Mouse (Mus musculus): ENCODE measurements around the gene Tmem164. TPM values are rescaled to one million over a fixed set of nuclear protein-coding genes. Genes with fewer than 3 reads are reported as not detected.

Tmem164 gene
- polyA plus RNA-seq, 1 experiment from 2014 or later, result 29.9 TPM

GRCm38 (mm10) chrX:142833164-142833796, 152.1 kb downstream of the Tmem164 start:
- DNase-seq (ENCODE audit: low spot score), result no peak
- Histone ChIP-seq H3K9me3 (ENCODE audit: control insufficient read depth, low read length) (no peaks in the 10 kb centered on the region), H3K27ac (replicated peaks) (no peak overlapping the region), H3K4me2 (replicated peaks; ENCODE audit: low read depth) (no peak overlapping the region), H3K9ac (ENCODE audit: low read length) (no peak overlapping the region), H3K27me3 (ENCODE audit: control insufficient read depth, insufficient read depth, low read length) (no peaks in the 10 kb centered on the region), H3K4me3 (ENCODE audit: low read depth, low read length) (no peak overlapping the region), H3K4me1 (replicated peaks; ENCODE audit: control insufficient read depth, insufficient read depth) (no peaks in the 10 kb centered on the region), H3K36me3 (ENCODE audit: control insufficient read depth, insufficient read depth, low read length) (no peaks in the 10 kb centered on the region)
- WGBS, result 80% methylated on average over 13 of the region's 13 CpGs
- TF ChIP-seq EP300 (optimal IDR thresholded peaks at IDR 0.05) (no peak), CTCF (IDR thresholded peaks at IDR 0.05; ENCODE audit: low read depth) (no peak)
- no peak for ATAC-seq (ENCODE audit: low FRiP score, low TSS enrichment)

DNA sequence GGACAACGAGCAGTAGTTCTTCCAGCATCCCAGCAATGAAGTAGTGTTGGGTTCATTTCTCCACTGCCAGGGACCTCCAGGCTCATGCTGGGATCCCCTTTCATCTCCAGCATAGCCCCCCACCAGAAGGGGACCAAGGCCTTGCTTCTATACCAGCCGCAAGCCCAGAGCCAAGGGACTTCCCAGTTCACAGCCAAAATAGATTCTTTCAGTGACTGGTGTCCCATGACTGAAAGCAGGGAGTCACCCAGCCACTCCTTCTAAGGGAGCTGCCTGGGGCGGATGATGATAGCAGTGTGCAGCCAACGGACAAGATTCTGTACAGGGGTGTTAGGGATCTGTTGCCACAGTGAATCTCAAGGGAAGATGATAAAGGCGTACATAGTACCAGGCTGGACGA, 153.6 kb downstream of the Tmem164 start:
- Histone ChIP-seq H3K27me3 (ENCODE audit: control insufficient read depth, insufficient read depth, low read length) (no peaks in the 10 kb centered on the region), H3K4me1 (replicated peaks; ENCODE audit: control insufficient read depth, insufficient read depth) (no peaks in the 10 kb centered on the region), H3K9me3 (ENCODE audit: control insufficient read depth, low read length) (no peaks in the 10 kb centered on the region), H3K27ac (replicated peaks) (no peak overlapping the region), H3K9ac (ENCODE audit: low read length) (no peak overlapping the region), H3K36me3 (ENCODE audit: control insufficient read depth, insufficient read depth, low read length) (no peaks in the 10 kb centered on the region), H3K4me3 (ENCODE audit: low read depth, low read length) (no peak overlapping the region), H3K4me2 (replicated peaks; ENCODE audit: low read depth) (no peak overlapping the region)
- WGBS, result 90% methylated on average over 6 of the region's 6 CpGs
- DNase-seq (ENCODE audit: low spot score) (no peak), ATAC-seq (ENCODE audit: low FRiP score, low TSS enrichment) (no peak)
- TF ChIP-seq EP300 (optimal IDR thresholded peaks at IDR 0.05), result no peak
- no peak for TF ChIP-seq CTCF (IDR thresholded peaks at IDR 0.05; ENCODE audit: low read depth)

DNA sequence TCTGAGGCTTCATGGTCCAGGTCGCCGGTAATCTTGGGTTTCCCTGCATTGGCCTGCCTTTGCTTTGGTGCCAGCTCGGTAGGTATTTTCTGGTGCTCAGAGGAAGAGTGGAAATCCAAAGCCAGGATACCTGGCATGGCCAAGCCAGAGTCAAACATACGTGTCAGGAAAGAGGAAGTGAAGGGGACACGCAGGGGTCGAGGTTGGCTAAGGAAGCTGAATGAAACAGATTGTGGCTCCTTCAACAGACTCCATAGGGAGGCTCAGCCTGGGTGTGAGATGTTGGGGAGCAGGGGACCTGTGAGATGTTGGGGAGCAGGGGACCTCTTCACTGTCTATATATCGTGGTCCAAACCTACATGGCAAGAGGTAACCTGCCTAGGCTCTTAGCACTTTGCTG, 155.2 kb downstream of the Tmem164 start:
- H3K9ac ChIP-seq (ENCODE audit: low read length), result no peak overlapping the region
- H3K9me3 ChIP-seq (ENCODE audit: control insufficient read depth, low read length), result no peaks in the 10 kb centered on the region
- DNase-seq (ENCODE audit: low spot score) (no peak), ATAC-seq (ENCODE audit: low FRiP score, low TSS enrichment) (no peak)
- WGBS, result 91% methylated on average over 7 of the region's 7 CpGs
- TF ChIP-seq CTCF (IDR thresholded peaks at IDR 0.05; ENCODE audit: low read depth) (no peak), EP300 (optimal IDR thresholded peaks at IDR 0.05) (no peak)
- H3K36me3 ChIP-seq (ENCODE audit: control insufficient read depth, insufficient read depth, low read length), result no peaks in the 10 kb centered on the region
- no peak overlapping the region for H3K4me2 ChIP-seq (replicated peaks; ENCODE audit: low read depth)
- no peaks in the 10 kb centered on the region for H3K4me1 ChIP-seq (replicated peaks; ENCODE audit: control insufficient read depth, insufficient read depth)
- no peak overlapping the region for H3K4me3 ChIP-seq (ENCODE audit: low read depth, low read length)
- no peak overlapping the region for H3K27ac ChIP-seq (replicated peaks)
- no peaks in the 10 kb centered on the region for H3K27me3 ChIP-seq (ENCODE audit: control insufficient read depth, insufficient read depth, low read length)

- no peak overlapping the region for H3K4me2 ChIP-seq (replicated peaks; ENCODE audit: low read depth)
- H3K27me3 ChIP-seq (ENCODE audit: control insufficient read depth, insufficient read depth, low read length), result no peaks in the 10 kb centered on the region
- H3K9ac ChIP-seq (ENCODE audit: low read length), result no peak overlapping the region
- no peak for TF ChIP-seq CTCF (IDR thresholded peaks at IDR 0.05; ENCODE audit: low read depth)
- no peak for TF ChIP-seq EP300 (optimal IDR thresholded peaks at IDR 0.05)
- no peak for ATAC-seq (ENCODE audit: low FRiP score, low TSS enrichment)
- H3K4me1 ChIP-seq (replicated peaks; ENCODE audit: control insufficient read depth, insufficient read depth), result no peaks in the 10 kb centered on the region
- H3K4me3 ChIP-seq (ENCODE audit: low read depth, low read length), result no peak overlapping the region
- H3K27ac ChIP-seq (replicated peaks), result no peak overlapping the region
- 83% methylated on average over 3 of the region's 3 CpGs for WGBS
- H3K36me3 ChIP-seq (ENCODE audit: control insufficient read depth, insufficient read depth, low read length), result no peaks in the 10 kb centered on the region
- no peaks in the 10 kb centered on the region for H3K9me3 ChIP-seq (ENCODE audit: control insufficient read depth, low read length)
- no peak for DNase-seq (ENCODE audit: low spot score)
These were observed 156.1 kb downstream of the Tmem164 start for GRCm38 (mm10) chrX:142837316-142837715.

- H3K27ac ChIP-seq (replicated peaks), result no peak overlapping the region
- no peak for ATAC-seq (ENCODE audit: low FRiP score, low TSS enrichment)
- WGBS, result 76% methylated on average over 2 of the region's 2 CpGs
These were observed 157.6 kb downstream of the Tmem164 start for GRCm38 (mm10) chrX:142838841-142839240.

DNA sequence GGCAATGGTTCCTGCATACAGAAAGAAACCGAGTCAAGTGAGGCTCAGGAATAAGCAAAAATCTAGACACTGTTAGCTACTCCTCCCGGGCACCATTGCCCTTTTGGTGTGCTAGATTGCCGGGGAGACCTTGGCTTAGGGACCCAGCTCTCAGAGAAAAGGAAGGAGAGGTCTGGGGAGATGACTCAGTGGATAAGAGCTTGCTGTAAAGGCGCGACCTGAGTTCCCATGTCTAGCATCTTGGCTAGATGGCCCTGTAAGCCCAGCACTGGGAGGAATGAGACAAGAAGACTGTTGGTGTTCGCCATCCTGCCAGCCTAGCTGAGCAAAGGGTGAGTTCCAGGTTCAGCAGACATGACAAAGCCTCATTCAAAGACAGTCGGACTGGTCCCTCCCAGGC, 158.2 kb downstream of the Tmem164 start:
- H3K4me2 ChIP-seq (replicated peaks; ENCODE audit: low read depth), result no peak overlapping the region
- WGBS, result 90% methylated on average over 7 of the region's 7 CpGs
- H3K9ac ChIP-seq (ENCODE audit: low read length), result no peak overlapping the region
- no peaks in the 10 kb centered on the region for H3K9me3 ChIP-seq (ENCODE audit: control insufficient read depth, low read length)
- no peak overlapping the region for H3K27ac ChIP-seq (replicated peaks)
- no peak for ATAC-seq (ENCODE audit: low FRiP score, low TSS enrichment)
- H3K4me3 ChIP-seq (ENCODE audit: low read depth, low read length), result no peak overlapping the region
- H3K27me3 ChIP-seq (ENCODE audit: control insufficient read depth, insufficient read depth, low read length), result no peaks in the 10 kb centered on the region
- H3K36me3 ChIP-seq (ENCODE audit: control insufficient read depth, insufficient read depth, low read length), result no peaks in the 10 kb centered on the region
- DNase-seq (ENCODE audit: low spot score), result no peak
- TF ChIP-seq EP300 (optimal IDR thresholded peaks at IDR 0.05) (no peak), CTCF (IDR thresholded peaks at IDR 0.05; ENCODE audit: low read depth) (no peak)
- H3K4me1 ChIP-seq (replicated peaks; ENCODE audit: control insufficient read depth, insufficient read depth), result no peaks in the 10 kb centered on the region

More at GRCm38 (mm10) chrX:142838841-142839240, 157.6 kb downstream of the Tmem164 start:
- no peak for DNase-seq (ENCODE audit: low spot score)
- no peaks in the 10 kb centered on the region for H3K9me3 ChIP-seq (ENCODE audit: control insufficient read depth, low read length)
- TF ChIP-seq EP300 (optimal IDR thresholded peaks at IDR 0.05) (no peak), CTCF (IDR thresholded peaks at IDR 0.05; ENCODE audit: low read depth) (no peak)
- H3K4me3 ChIP-seq (ENCODE audit: low read depth, low read length), result no peak overlapping the region
- no peaks in the 10 kb centered on the region for H3K4me1 ChIP-seq (replicated peaks; ENCODE audit: control insufficient read depth, insufficient read depth)
- no peaks in the 10 kb centered on the region for H3K27me3 ChIP-seq (ENCODE audit: control insufficient read depth, insufficient read depth, low read length)
- no peaks in the 10 kb centered on the region for H3K36me3 ChIP-seq (ENCODE audit: control insufficient read depth, insufficient read depth, low read length)
- H3K9ac ChIP-seq (ENCODE audit: low read length), result no peak overlapping the region
- H3K4me2 ChIP-seq (replicated peaks; ENCODE audit: low read depth), result no peak overlapping the region

Data from stomach, postnatal 0 days (tissue).